Mouse (Mus musculus) neural tube, embryonic 10.5 days (tissue): Measurements from ENCODE around the gene Elovl1.

ENCODE experiments used
- DNase-seq: peaks from one replicate; pipeline ENCODE4 v3.0.0-alpha.2; 2017; ENCODE audit warnings: low spot score; ENCODE audit errors: extremely low spot score

Gene Elovl1

DNA sequence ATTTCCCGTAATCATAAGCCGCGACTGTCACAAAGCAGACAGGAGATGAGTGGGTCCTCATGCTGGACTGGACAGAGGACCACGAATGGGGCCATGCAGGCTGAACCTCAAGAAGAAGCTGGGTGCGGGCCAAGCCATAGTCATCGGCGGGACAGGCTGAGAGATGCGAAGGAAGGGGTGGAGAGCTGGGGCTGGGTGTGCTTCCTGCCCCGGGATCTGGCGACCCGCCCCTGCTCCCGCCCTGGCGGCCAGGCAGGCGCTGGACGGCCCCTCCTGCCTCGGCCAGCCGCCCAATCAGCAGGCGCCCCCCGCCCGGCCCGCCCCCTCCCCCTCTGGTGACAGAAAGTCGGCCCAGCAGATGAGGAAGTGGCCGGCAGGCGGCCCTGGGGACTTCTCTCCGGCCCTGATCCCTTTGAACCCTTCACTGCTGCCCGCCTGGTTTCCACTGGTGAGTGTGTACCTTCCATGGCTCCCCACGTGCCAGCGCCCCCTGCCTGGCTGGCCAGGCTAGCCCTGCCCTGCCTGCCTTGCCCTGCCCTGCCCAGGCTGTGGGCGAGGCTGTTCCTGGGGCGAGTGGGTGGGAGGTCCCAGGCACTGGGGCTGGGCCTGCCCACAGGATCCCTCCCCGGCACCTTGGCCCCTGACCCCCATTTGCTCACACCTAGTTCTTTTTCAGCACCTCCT, at the start of gene Elovl1:
Gene Elovl1 (plus strand): TSS at position 326 of the 684 bp plus-strand sequence.
- DNase-seq: peak; percentile 93

DNA sequence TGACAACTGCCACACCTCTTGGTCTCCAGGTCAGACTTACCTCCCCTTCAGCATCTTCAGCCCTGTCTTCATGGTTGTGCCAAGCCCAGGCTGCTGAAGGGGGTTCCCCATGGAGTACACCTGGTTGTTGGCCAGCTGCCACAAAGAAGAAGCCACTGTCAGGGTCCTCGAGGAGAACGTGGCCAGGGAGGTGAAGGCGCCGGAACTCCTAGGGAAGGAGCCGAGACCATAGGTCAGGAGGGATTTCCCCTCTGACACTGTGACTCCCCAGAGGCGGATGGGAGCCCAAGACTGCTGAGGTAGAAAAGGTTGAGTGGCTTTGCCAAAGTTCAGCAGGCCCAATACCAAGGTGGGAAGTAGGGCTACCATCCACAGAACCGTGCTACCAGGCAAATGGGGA, 44.6 kb upstream of the Elovl1 start:
- no peak for DNase-seq

DNA sequence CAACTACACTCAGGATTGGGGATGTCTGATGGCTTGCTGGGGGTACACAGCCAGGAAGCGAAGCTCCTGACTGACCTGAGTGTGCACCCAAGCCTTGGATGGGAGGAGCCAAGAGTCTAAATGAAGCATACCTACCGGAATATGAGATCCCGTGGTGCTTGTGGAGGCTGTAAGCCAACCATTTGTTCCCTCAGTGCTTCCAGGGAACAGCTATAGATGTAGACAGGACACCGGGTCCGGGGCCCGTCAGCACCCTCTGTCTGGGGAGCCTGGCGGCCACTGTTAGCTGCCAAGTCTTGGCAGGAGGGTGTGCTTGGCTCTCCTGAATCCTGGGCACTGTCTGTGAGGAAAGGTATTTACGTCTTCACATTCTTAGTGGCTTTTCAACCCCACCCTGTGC, 40.6 kb upstream of the Elovl1 start:
- no peak for DNase-seq

DNA sequence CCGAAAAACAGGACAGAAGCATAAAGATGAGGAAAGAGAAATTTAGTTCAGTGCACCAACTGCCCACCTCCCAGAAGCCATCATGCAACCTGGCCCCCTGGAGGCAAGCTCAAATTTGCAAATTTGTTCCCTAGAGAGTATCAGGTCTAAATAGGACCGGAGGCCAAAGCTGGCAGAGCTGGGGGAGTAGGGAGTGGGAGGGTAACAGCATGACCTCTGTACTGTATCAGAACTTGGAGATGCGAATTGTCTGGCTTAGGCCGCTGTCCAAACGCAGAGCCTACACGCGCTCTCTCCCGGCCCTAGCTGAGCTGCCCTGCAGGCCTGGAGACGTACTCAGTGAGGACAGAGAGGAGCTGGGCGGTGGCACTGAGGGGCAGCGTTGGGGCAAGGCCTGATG, 37.7 kb upstream of the Elovl1 start:
- no peak for DNase-seq

DNA sequence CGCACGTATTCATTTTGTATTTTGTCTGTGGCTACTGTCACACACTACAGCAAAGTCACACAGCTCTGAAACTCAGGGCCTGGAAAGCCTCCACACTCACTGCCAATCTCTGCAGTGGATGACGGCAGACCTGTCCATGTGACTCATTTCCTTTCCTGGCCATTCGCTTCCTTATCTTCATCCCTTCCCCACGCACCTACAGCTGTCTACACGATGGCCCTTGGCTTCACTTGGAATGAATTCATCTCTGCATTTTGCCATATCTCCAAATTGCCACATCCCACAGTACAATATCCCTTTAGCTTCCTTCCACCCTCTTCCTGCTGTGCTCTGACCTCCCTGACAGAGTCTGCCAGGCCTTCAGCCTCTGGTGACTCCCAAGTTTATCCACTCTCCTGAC, 33.4 kb upstream of the Elovl1 start:
- DNase-seq: no peak

DNA sequence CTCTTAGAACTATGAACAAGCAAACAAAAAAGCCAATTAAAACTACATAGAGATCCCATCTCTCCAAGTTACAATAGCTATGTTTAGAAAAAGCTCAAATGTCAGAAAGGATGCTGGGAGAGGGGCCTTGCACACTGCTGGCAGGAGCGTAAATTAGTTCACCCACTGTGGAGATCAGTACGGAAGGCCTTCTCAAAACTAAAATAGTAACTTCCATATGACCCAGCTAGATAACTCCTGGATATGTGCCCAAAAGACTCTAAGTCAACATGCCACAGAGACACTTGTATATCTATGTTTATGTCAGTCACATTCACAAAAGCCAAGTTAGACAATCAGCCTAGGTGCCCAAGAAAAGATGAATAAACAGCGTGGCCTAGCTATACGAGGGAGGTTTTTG, 32.6 kb upstream of the Elovl1 start:
- DNase-seq: no peak

DNA sequence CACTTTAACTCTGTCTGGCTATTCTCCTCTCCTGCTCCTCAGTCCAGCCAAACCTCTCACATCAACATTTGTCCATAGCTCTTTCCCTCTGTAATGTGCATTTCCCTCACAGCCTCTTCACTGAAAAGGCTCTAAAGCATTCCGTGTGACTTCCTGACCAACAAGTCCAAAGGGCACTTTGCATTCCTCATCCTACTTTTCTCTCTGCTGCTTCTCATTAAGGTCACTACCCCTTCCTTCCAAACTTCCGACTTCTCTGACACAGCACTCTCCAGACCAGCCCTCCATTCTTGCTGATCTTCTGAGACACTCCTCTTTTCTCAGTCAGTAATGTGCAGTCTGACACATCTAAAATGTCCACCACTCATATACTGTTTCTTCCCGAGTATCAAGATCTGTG, 31.5 kb upstream of the Elovl1 start:
- DNase-seq: no peak

DNA sequence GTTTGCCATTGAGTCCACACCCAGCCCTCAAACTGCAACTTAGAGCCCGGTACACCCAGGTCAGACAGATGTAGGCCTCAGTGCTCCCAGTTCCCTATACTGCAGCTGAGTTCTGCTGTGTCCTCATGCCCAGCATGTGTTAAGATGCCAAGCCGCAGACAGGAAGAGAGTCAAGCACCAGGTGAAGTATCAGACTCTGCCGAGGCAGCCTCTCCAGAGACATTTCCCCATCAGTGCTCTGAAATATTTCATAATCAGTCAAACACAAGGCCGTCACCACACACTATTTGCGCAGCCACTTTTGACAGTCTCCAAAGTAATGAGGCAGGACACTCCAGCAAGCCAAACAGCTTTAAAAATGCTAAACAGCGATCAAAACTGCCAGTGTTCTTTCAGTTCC, 29.5 kb upstream of the Elovl1 start:
- no peak for DNase-seq

DNA sequence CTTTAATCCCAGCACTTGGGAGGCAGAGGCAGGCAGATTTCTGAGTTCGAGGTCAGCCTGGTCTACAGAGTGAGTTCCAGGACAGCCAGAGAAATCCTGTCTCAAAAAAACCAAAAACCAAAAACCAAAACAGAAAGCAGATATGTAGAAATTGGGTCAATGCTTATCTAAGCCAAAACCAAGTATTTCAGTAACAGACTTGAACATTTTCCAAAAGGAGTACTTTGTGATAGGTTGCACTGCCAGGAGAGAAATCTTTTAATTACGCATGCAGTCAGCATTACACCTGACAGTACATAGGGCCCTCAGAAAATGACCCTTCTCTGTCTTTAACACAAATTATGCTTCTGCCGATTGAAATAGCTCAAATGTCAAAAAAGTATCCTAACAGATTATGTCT, 26.5 kb upstream of the Elovl1 start:
- no peak for DNase-seq

DNA sequence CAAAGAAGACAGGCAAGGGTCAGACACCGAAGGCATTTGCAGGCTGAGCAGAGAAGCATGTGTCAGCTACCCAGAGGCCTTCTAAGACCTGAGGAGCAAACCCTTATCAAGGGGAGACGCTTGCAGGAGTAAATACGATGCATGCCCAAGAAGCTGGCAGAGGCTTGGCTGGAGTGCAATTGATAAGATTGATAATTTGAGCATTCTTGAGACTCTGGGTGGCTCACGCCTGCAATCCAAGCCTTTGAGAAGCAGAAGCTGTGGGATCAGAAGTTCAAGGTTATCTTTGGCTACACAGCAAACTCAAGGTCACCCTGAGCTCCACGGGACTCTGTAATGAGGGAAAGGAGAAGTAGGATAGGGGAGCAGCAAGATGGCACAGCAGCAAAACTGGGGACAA, 26.0 kb upstream of the Elovl1 start:
- no peak for DNase-seq

DNA sequence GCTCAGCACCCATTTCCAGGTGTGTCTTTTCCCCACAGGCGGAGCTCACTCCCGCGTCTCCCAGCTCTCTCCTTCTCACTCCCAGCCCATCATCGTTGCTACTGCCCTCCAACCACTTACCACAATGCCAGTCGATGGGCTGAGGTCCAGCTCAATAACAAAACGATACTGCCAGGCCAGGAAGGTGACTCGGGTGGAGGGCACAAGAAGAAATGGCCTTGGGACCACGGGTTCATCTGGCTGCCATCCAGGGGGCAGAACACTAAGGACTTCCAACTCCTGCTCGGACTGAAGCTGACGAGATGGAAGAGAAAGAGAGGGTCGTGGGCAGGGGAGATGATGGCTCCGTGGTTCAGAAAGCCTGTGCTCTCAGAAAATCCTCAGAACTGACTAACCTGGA, 25.2 kb upstream of the Elovl1 start:
- DNase-seq: no peak

DNA sequence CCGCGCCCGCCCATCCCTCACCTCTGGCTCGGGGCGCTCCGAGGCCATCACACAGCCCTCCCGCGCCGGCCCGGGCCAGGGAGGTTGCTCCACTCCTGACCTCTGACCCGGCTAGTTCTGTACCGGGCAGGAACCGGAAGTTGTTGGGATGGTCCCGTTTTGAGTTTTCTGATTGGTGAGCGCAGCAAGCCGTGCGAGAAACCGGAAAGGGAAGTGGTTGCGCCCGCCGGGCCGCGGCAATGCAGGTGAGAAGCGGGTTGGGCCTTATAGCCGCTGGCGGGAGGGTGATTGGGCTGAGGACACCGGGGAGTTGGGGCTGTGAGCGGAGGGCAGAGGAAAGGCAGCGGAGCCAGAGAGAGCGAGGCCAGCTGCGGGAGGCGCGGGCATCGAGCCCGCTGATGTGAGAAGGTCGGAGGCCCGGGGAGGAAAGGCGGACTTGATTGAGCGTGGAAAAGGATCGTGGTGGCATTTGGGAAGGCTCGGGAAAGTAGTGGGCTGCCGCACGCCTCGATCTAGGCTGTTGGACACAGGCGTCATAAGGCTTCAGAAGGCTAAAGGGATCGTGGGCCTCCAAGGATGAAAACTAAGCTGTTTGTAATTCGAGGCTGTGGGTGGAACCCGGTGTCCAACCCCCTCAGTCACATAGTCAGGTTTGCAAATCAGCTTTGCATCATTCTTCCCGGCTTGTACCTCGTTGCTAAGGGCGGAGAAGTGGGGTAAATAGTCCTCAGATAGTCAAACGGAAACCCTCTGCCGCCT, 18.6 kb upstream of the Elovl1 start, which contains the start of the genes Szt2 and Med8:
Gene Szt2 (minus strand): TSS at position 132 of the 759 bp plus-strand sequence.
Gene Med8 (plus strand): TSS at position 196 of the 759 bp plus-strand sequence.
- peak; percentile 93 for DNase-seq

DNA sequence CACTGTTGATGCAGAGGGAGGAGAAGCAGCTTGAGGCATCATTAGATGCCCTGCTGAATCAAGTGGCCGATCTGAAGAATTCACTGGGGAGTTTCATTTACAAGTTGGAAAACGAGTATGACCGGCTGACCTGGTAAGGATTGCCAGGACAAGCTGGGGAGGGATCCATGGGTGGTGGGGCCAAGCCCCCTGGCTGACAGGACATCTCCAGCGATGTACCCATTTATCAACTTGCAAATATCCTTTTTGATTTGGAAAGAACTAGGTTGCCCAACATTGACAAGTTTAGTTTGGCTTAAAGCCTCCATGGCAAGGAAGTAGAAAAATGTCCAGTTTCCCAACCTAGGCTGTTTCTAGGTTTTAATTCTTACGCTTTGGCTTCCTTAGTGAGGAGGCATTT, 17.0 kb upstream of the Elovl1 start:
- no peak for DNase-seq

DNA sequence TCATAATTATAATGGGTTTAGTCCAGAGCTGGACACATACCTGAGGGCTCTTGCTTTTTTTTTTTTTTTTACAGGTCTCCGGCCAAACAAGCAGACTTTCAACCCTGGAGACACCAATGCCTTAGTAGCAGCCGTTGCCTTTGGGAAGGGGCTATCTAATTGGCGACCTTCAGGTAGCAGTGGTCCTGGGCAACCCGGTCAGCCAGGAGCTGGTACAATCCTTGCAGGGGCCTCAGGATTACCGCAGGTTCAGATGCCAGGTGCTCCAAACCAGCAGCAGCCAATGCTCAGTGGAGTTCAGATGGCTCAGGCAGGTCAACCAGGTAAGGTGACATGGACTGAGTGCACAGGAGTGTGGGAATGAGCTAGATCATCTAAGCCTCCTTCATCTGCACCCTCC, 14.3 kb upstream of the Elovl1 start:
- no peak for DNase-seq

DNA sequence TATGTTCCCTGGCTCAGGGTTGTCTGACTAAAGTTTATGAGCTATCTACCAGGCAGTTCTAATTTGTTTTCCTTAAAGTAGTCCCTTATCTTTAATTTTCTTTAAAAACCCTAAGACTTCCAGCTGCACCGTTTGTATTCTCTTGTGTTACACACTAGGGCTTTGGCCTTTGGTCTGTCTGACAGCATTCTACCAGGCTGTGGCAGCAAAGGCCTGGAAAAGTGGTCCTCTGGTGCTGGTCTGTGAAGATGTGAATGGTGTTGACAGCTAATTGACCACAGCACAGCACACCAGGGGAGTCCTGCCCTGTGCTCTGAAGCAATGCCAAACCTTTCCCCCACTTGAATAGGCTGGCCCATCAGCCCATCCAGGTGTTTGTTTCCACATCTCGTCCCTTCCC, 12.1 kb upstream of the Elovl1 start:
- DNase-seq: no peak

DNA sequence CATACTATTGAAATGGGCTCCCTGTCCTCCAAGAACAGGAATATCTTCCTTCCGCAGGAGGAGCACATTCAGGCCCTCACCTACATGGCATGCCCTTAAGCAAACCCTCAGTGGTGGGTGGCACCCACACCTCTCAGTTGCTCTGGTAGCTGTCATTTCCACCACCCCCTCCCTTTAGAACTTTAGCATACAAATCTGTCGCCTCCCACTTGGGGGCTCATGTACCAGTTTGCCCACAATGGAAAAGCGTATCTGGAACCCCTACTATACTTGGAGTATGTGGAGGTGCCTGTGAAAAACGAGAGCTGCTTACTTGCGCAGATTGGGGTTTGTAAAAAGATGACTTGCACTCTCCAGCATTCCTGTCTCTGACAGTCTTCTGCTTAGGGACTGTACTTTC, 11.6 kb upstream of the Elovl1 start:
- DNase-seq: no peak

DNA sequence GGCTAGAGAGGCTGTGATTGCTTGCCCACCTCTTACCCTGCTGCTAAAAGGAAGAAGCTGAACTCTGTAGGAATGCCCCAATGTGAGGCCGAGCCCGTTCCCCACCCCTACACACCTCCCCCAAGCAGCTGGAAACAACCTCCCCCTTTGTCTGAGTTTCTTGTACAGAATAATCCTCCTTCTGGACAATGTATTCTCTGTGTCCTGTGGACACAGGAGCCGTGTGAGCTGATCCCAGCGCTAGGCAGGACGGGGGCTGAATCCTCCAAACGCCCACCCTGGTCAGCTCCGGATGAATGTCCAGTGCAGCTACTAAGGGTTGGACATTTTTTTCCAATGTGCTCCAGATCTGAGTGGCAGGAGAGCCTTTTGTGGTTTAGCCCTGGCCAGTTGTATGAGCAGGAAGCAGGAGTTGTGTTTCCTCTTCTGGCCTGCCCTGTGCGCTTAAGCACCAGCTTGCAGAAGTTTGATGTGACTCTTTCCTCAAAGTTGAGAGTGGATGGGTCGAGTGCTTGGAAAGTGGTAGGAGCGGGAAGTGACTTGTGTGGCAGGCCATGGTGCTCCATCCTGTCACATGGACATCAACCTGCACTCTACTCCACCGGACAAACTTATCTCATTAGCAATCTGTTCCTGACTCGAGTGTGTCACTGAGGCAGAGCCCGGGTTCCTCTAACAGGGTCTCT, 10.6 kb upstream of the Elovl1 start:
- no peak for DNase-seq

DNA sequence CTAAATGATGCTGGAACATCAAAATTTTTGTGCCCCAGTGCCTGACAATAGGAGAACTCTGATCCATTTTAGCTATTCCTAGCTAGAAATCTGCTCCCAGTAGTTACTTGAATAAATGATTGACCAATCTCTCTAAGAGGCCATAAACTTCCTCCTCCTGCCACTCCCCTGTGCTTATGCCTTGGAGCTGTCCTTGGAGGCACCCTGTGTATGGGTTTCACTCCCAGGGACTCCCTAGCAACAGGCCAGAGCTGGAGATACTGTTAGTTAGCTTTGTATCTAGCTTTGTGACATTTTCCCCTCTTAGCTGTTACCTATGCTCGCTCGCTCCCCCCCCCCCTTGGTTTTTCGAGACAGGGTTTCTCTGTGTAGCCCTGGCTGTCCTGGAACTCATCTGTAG, 6.5 kb upstream of the Elovl1 start:
- no peak for DNase-seq

DNA sequence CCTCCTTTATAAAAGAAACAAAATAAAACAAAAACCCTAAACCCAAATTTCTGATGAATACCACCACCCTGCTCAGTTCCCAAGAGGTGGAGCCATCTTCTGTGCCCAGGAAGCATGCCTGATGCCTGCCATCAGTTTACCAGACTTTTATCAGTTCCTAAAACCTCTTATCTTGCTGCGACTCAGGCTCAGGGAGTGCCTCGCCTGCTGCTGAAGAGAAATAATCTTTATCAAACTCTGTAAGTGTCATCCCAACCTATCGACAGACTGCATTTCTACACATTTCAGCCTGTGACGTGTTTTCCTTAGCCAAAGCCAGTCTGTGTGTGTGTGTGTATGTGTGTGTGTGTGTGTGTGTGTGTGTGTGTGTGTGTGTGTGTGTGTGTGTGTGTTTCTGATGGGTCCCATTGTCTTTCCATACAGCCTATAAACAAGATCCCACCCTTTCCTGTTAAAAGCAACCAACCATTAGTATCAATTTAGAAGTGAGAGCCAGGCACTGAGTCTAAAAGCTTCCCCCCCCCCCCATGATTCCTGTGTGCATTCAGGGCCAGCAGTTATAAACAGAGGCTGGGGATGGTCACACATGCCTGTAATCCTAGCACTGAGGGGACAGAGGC, 3.2 kb upstream of the Elovl1 start:
- no peak for DNase-seq

DNA sequence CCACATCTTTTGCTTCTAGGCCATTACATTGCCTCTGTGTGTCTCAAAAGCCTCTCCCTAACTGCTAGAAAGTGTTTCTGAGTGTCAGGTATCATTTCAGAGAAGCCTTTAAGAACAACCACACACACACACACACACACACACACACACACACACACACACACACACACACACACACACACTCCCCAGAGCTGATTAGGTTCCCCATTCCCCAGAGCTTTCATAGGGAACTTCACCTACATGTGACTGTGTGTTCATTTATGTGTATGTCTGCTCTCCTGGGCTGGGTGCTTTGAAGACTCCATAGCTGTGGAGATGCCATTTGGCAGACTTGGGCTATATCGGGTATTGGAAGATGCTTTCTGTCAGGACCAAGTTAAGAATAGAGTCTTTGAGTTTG, 2.5 kb upstream of the Elovl1 start:
- no peak for DNase-seq

DNA sequence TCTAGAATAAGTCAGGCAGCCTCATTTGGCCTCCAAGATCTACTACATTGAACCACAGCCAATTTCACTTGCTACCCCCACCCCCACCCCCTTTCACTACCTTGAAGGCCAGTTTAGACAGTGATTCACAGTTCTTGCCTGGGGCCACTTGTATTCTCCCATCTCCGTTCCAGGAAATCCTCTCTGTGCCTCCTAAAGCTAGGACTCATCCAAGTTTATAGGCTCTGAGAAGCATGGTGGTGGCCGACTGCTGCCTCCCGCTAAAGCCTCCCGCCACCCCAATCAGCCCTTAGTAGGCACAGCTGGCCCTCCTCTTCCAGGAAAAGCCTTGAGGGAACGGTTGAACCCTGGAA, 502 bp upstream of the Elovl1 start:
- no peak for DNase-seq
